21 mouse cellular contexts compared by ENCODE assay signal in the genomic region with DNA sequence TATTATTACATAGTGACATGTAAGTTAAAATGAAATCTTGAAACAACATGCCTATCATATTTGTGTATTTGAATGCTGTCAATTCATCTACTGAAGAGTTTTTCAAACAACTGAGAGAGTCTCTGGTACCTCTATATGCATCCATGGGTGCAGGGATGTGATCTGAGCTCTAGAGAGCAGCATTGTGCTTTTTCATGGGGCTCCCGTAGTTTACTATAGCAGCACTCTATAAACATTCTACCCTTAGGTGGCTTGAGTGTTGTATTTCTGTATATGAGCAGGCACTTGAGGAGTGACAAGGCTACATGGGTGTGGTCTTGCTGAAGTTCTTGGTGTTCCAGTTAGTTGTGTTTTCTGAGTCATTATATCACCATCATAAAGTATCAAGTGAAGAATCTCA.
DNase-seq lines count a peak whose midpoint lies in the region; ATAC-seq and TF ChIP-seq lines count a peak whose summit lies in the region.
"Had no signal": no experiment of that assay in that cellular context is flagged by ENCODE, and none has a peak within 500 bp of the region (broad histone marks: within the 10 kb centered on the region; RNA-seq: fewer than 3 reads in every experiment).

No protein-coding gene starts in this region.

- no peak for ATAC-seq in cerebellum, adult (ENCODE audit: insufficient number of reproducible peaks, low FRiP score, low TSS enrichment)
- no peak for ATAC-seq in hindbrain, postnatal 0 days
- ATAC-seq in hindbrain, embryonic 16.5 days: no peak
- ATAC-seq in midbrain, embryonic 12.5 days (ENCODE audit: low FRiP score, low read depth): 0 out of 2 replicates have a peak, but pooled peaks have one; percentile 27
- ATAC-seq in midbrain, embryonic 16.5 days: no peak
- ATAC-seq: liver, postnatal 0 days had no signal

- no peak overlapping the region for H3K4me3 ChIP-seq in hindbrain, postnatal 0 days (ENCODE audit: low read length)
- no peak overlapping the region for H3K4me3 ChIP-seq in hindbrain, embryonic 16.5 days (ENCODE audit: low read length)
- H3K4me3 ChIP-seq in midbrain, embryonic 12.5 days: no peak overlapping the region
- no peak overlapping the region for H3K4me3 ChIP-seq in midbrain, embryonic 16.5 days (ENCODE audit: low read depth, low read length)
- H3K4me3 ChIP-seq: embryonic facial prominence, embryonic 13.5 days; heart, embryonic 15.5 days; left cerebral cortex, adult 2 months; neural tube, embryonic 15.5 days had no signal

- no peaks in the 10 kb centered on the region for H3K4me1 ChIP-seq in hindbrain, postnatal 0 days (ENCODE audit: insufficient read depth, low read length)
- no peaks in the 10 kb centered on the region for H3K4me1 ChIP-seq in hindbrain, embryonic 16.5 days (ENCODE audit: control insufficient read depth, insufficient read depth, low read depth, low read length)
- no peaks in the 10 kb centered on the region for H3K4me1 ChIP-seq in midbrain, embryonic 12.5 days
- no peaks in the 10 kb centered on the region for H3K4me1 ChIP-seq in midbrain, embryonic 16.5 days (ENCODE audit: control insufficient read depth, insufficient read depth, low read length)
- H3K4me1 ChIP-seq: embryonic facial prominence, embryonic 13.5 days; heart, embryonic 15.5 days; neural tube, embryonic 15.5 days had no signal

- 83% methylated on average over 1 of the region's 1 CpGs for WGBS in hindbrain, postnatal 0 days
- WGBS in hindbrain, embryonic 16.5 days: 76% methylated on average over 1 of the region's 1 CpGs
- WGBS in midbrain, embryonic 12.5 days: 74% methylated on average over 1 of the region's 1 CpGs
- WGBS in midbrain, embryonic 16.5 days: 76% methylated on average over 1 of the region's 1 CpGs

- H3K27me3 ChIP-seq in hindbrain, postnatal 0 days (ENCODE audit: insufficient read depth, low read length): no peaks in the 10 kb centered on the region
- H3K27me3 ChIP-seq in hindbrain, embryonic 16.5 days (replicated peaks; ENCODE audit: control insufficient read depth, insufficient read depth, low read length): no peaks in the 10 kb centered on the region
- no peaks in the 10 kb centered on the region for H3K27me3 ChIP-seq in midbrain, embryonic 12.5 days
- H3K27me3 ChIP-seq in midbrain, embryonic 16.5 days (ENCODE audit: control insufficient read depth, insufficient read depth, low read depth, low read length): no peaks in the 10 kb centered on the region
- H3K27me3 ChIP-seq: embryonic facial prominence, embryonic 13.5 days; heart, embryonic 15.5 days; neural tube, embryonic 15.5 days had no signal

- peak; percentile 39 for TF ChIP-seq CTCF in hindbrain, postnatal 0 days (IDR thresholded peaks at IDR 0.05; ENCODE audit: low read depth)

- no peak overlapping the region for H3K9ac ChIP-seq in hindbrain, postnatal 0 days (replicated peaks; ENCODE audit: low read length)
- no peak overlapping the region for H3K9ac ChIP-seq in hindbrain, embryonic 16.5 days (ENCODE audit: low read depth, low read length)
- no peak overlapping the region for H3K9ac ChIP-seq in midbrain, embryonic 12.5 days (replicated peaks)
- no peak overlapping the region for H3K9ac ChIP-seq in midbrain, embryonic 16.5 days (ENCODE audit: low read depth, low read length)
- H3K9ac ChIP-seq: embryonic facial prominence, embryonic 13.5 days; heart, embryonic 15.5 days; liver, postnatal 0 days; neural tube, embryonic 15.5 days had no signal

- DNase-seq in cerebellum, postnatal 10 days: peak; percentile 5 to 9
- no peak for DNase-seq in hindbrain, postnatal 0 days (ENCODE audit: low spot score)
- DNase-seq in forelimb bud, embryonic 11.5 days (ENCODE audit: low read depth, low spot score): peak; percentile 19
- no peak for DNase-seq in ovary, adult 18-20 months (ENCODE audit: low spot score)
- DNase-seq: adrenal gland, adult 8-10 months; cerebellum, adult 9-11 months; gastrocnemius, postnatal 25 days; kidney, adult 2 months; kidney, postnatal 25 days; left cerebral cortex, postnatal 4 days; liver, postnatal 0 days; right cerebral cortex, postnatal 4 days had no signal

- H3K9me3 ChIP-seq in hindbrain, postnatal 0 days (ENCODE audit: low read length): no peaks in the 10 kb centered on the region
- H3K9me3 ChIP-seq in hindbrain, embryonic 16.5 days (ENCODE audit: control insufficient read depth, low read length): no peaks in the 10 kb centered on the region
- H3K9me3 ChIP-seq in midbrain, embryonic 12.5 days: no peaks in the 10 kb centered on the region
- no peaks in the 10 kb centered on the region for H3K9me3 ChIP-seq in midbrain, embryonic 16.5 days (replicated peaks; ENCODE audit: control insufficient read depth, low read length, poor library complexity, severe bottlenecking)
- H3K9me3 ChIP-seq: embryonic facial prominence, embryonic 13.5 days; heart, embryonic 15.5 days; neural tube, embryonic 15.5 days had no signal

- H3K27ac ChIP-seq in hindbrain, postnatal 0 days: no peak overlapping the region
- H3K27ac ChIP-seq in hindbrain, embryonic 16.5 days (ENCODE audit: low read depth, low read length): no peak overlapping the region
- no peak overlapping the region for H3K27ac ChIP-seq in midbrain, embryonic 12.5 days (replicated peaks)
- H3K27ac ChIP-seq in midbrain, embryonic 16.5 days (ENCODE audit: low read length): no peak overlapping the region
- H3K27ac ChIP-seq: embryonic facial prominence, embryonic 13.5 days; heart, embryonic 15.5 days; left cerebral cortex, adult 2 months; neural tube, embryonic 15.5 days had no signal

- H3K36me3 ChIP-seq in hindbrain, postnatal 0 days (ENCODE audit: insufficient read depth, low read length): no peaks in the 10 kb centered on the region
- H3K36me3 ChIP-seq in hindbrain, embryonic 16.5 days (ENCODE audit: control insufficient read depth, insufficient read depth, low read length): no peaks in the 10 kb centered on the region
- H3K36me3 ChIP-seq in midbrain, embryonic 12.5 days: no peaks in the 10 kb centered on the region
- H3K36me3 ChIP-seq in midbrain, embryonic 16.5 days (ENCODE audit: control insufficient read depth, insufficient read depth, low read length): no peaks in the 10 kb centered on the region
- H3K36me3 ChIP-seq: embryonic facial prominence, embryonic 13.5 days; heart, embryonic 15.5 days; neural tube, embryonic 15.5 days had no signal

- no peak overlapping the region for H3K4me2 ChIP-seq in hindbrain, postnatal 0 days (ENCODE audit: low read depth, low read length)
- H3K4me2 ChIP-seq in hindbrain, embryonic 16.5 days (ENCODE audit: low read length): no peak overlapping the region
- no peak overlapping the region for H3K4me2 ChIP-seq in midbrain, embryonic 12.5 days (replicated peaks)
- H3K4me2 ChIP-seq in midbrain, embryonic 16.5 days (ENCODE audit: low read length): no peak overlapping the region
- H3K4me2 ChIP-seq: embryonic facial prominence, embryonic 13.5 days; heart, embryonic 15.5 days; midbrain, embryonic 11.5 days; neural tube, embryonic 15.5 days had no signal

Comparison
In these comparisons a context has a peak if more than half of its experiments do, and no peak if none do; other contexts are left out.
1. DNase-seq: peak in cerebellum, postnatal 10 days (2 of 2) and forelimb bud, embryonic 11.5 days (single experiment); none in hindbrain, postnatal 0 days (single experiment) and ovary, adult 18-20 months (single experiment).